Mouse (Mus musculus): Measurements from ENCODE around the gene Nus1.

GRCm38 (mm10) chr10:52418931-52419330 lies 1.6 kb downstream of the Nus1 start:
- TF ChIP-seq CTCF (IDR thresholded peaks at IDR 0.05; ENCODE audit: low read depth) (no peak), EP300 (IDR thresholded peaks at IDR 0.05; ENCODE audit: low read depth) (no peak)
